Mouse (Mus musculus) left cerebral cortex, adult 2 months (tissue): ENCODE data around the gene Spata5. TPM values are rescaled to one million over a fixed set of nuclear protein-coding genes. Genes with fewer than 3 reads are reported as not detected.

ENCODE experiments used
- DNase-seq, 2 experiments: peaks; one replicate each; pipeline ENCODE4 v3.0.0; 2021 to 2022; ENCODE audit warnings: low spot score in 2 of 2, mixed read lengths in 1 of 2; ENCODE audit errors: extremely low spot score in 1 of 2
- H3K27ac ChIP-seq: fragments of 200-600 bp; 2 replicates; pipeline ENCODE4 v1.8.1; 2022
- H3K4me3 ChIP-seq: fragments of 200-600 bp; 2 replicates; pipeline ENCODE4 v1.8.1; 2022
- CTCF ChIP-seq: fragments of 200-600 bp; IDR thresholded peaks from 2 replicates; pipeline ENCODE4 v1.8.1; 2022; ENCODE audit warnings: antibody characterized with exemption, mild to moderate bottlenecking, moderate library complexity
- intact Hi-C: fragments of 180-260 bp; cut with DNase I; formaldehyde crosslinking; loops from one replicate; pipeline ENCODE4 v1.15.1; 2025
- total RNA-seq, 2 experiments: library from RNA; stranded (reverse); gene quantifications; 2 replicates each; pipeline ENCODE4 v1.2.3; 2021

Spata5 gene
- total RNA-seq, 2 experiments from 2014 or later: 19.1 to 20.4 TPM

GRCm38 (mm10) chr3:37561466-37561865 lies 141.8 kb downstream of the Spata5 start:
- no peak for DNase-seq
- intact Hi-C loops: no loop called here
- TF ChIP-seq CTCF: no peak
- Histone ChIP-seq H3K4me3 (no peak overlapping the region), H3K27ac (no peak overlapping the region)

DNA sequence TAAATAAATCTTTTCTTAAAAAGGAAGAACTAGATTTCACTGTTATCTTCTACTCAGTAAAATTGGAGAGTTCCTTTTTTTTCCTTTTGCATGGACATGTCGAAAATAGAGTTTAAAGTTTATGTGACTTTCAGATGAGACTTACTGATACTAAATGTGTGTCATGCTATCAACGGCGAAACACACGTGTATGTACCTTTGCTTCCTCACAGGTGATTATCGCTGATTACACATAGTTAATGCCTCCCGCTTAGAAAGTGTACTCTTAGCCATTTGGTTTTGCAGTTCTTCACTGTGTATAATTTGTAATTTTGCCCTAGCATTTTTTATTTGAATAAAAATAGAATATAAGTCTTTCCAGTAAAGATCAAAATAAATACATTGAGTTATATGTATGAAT lies 146.4 kb downstream of the Spata5 start:
- DNase-seq: no peak
- no peak overlapping the region for H3K4me3 ChIP-seq
- no peak for TF ChIP-seq CTCF

DNA sequence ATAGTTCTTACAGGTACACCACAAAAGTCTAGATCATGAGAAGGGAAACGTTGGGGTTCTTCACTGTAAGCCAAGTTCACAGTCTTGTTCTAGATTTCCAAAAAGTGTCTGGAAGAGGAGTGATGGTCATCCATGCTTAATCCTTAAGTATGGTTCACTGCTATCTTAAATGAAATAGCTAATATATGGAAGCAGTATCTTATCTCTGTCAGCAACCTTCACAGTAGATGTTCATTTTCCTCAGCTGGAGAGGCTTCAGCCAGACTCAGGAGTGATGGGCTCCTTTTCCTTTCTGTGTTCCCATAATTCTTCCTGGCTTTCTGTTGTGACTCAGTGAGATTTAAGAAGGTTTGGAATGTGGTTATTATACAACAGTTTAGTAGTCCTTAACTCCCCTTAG lies 147.8 kb downstream of the Spata5 start:
- no peak for DNase-seq
- no peak for TF ChIP-seq CTCF
- Histone ChIP-seq H3K4me3 (no peak overlapping the region), H3K27ac (no peak overlapping the region)
- intact Hi-C loops: no loop called here

More for the DNA sequence above, 146.4 kb downstream of the Spata5 start:
- H3K27ac ChIP-seq: no peak overlapping the region
- intact Hi-C loops: no loop called here

- no peak overlapping the region for H3K27ac ChIP-seq
- no peak for DNase-seq
- no peak overlapping the region for H3K4me3 ChIP-seq
- no peak for TF ChIP-seq CTCF
- intact Hi-C loops: no loop called here
Observed at GRCm38 (mm10) chr3:37568780-37569179, 149.1 kb downstream of the Spata5 start.

- Histone ChIP-seq H3K4me3 (no peak overlapping the region), H3K27ac (no peak overlapping the region)
- intact Hi-C loops: no loop called here
- no peak for TF ChIP-seq CTCF
- no peak for DNase-seq
Observed at GRCm38 (mm10) chr3:37569661-37570566, 150.2 kb downstream of the Spata5 start.

GRCm38 (mm10) chr3:37571633-37572032 lies 151.9 kb downstream of the Spata5 start:
- no peak overlapping the region for H3K27ac ChIP-seq
- intact Hi-C loops: no loop called here
- H3K4me3 ChIP-seq: no peak overlapping the region
- TF ChIP-seq CTCF: no peak
- DNase-seq: no peak

- Histone ChIP-seq H3K4me3 (no peak overlapping the region), H3K27ac (no peak overlapping the region)
- TF ChIP-seq CTCF: no peak
- intact Hi-C loops: no loop called here
- DNase-seq: peak in 1 of 2 experiments; percentile 17
Observed at GRCm38 (mm10) chr3:37572066-37572465, 152.4 kb downstream of the Spata5 start.

DNA sequence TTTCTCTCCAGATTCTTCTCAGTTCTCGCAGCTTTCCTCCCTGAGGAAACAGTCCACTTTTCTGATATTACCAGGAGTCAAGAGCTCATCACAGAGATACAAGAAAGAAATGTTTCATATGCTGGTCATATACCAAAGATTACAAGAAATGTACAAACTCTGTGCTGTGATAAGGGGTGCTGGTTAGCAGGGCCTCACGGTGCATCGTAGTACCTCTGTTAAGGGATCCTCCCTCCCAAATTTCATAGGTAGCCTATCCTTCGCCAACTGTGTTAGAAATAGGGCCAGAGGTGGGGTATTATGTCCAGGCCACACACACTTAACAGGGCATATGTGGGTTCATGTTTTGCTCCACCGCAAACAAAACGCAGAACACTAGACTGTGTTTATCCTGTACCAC lies 157.1 kb downstream of the Spata5 start:
- Histone ChIP-seq H3K4me3 (no peak overlapping the region), H3K27ac (no peak overlapping the region)
- TF ChIP-seq CTCF: no peak
- DNase-seq: no peak
- intact Hi-C loops: no loop called here

- no peak overlapping the region for H3K4me3 ChIP-seq
- no peak overlapping the region for H3K27ac ChIP-seq
- intact Hi-C loops: no loop called here
- DNase-seq: no peak
- TF ChIP-seq CTCF: no peak
Observed at GRCm38 (mm10) chr3:37577706-37578105, 158.0 kb downstream of the Spata5 start.

GRCm38 (mm10) chr3:37584576-37584975 lies 164.9 kb downstream of the Spata5 start:
- no peak overlapping the region for H3K4me3 ChIP-seq
- intact Hi-C loops: no loop called here
- H3K27ac ChIP-seq: no peak overlapping the region
- no peak for DNase-seq
- TF ChIP-seq CTCF: no peak

- TF ChIP-seq CTCF: peak; percentile 12
- peak overlapping the region; percentile 35; the same call in 1 of the 2 replicates for H3K4me3 ChIP-seq
- intact Hi-C loops: no loop called here
- H3K27ac ChIP-seq: peak overlapping the region; percentile 33
- no peak for DNase-seq
Observed at GRCm38 (mm10) chr3:37585967-37586730, 166.5 kb downstream of the Spata5 start.
